Mouse (Mus musculus): ENCODE data around the gene Selenop. TPM values are rescaled to one million over a fixed set of nuclear protein-coding genes. Genes with fewer than 3 reads are reported as not detected.

Selenop gene
- polyA plus RNA-seq, 1 experiment from 2014 or later = 84.6 TPM

GRCm38 (mm10) chr15:3300361-3301100, 32.2 kb downstream of the Selenop start:
- H3K9me3 ChIP-seq (replicated peaks) = no peaks in the 10 kb centered on the region
- H3K36me3 ChIP-seq = no peaks in the 10 kb centered on the region
- no peaks in the 10 kb centered on the region for H3K4me1 ChIP-seq (replicated peaks)
- no peak overlapping the region for H3K9ac ChIP-seq
- no peaks in the 10 kb centered on the region for H3K27me3 ChIP-seq (replicated peaks)
- H3K4me2 ChIP-seq = no peak overlapping the region
- no peak overlapping the region for H3K27ac ChIP-seq (ENCODE audit: poor library complexity, severe bottlenecking)
- ATAC-seq (ENCODE audit: insufficient number of reproducible peaks, low FRiP score) = no peak
- 71% methylated on average over 4 of the region's 4 CpGs for WGBS
- H3K4me3 ChIP-seq = no peak overlapping the region

- WGBS = 81% methylated on average over 12 of the region's 12 CpGs
- Histone ChIP-seq H3K27ac (ENCODE audit: poor library complexity, severe bottlenecking) (no peak within 1 kb of the TSS), H3K4me3 (no peak within 1 kb of the TSS), H3K4me2 (no peak within 1 kb of the TSS), H3K9ac (no peak within 1 kb of the TSS), H3K4me1 (replicated peaks) (no peaks in the 10 kb centered on the region), H3K27me3 (replicated peaks) (no peaks in the 10 kb centered on the region), H3K36me3 (no peaks in the 10 kb centered on the region), H3K9me3 (replicated peaks) (no peaks in the 10 kb centered on the region)
- ATAC-seq (ENCODE audit: insufficient number of reproducible peaks, low FRiP score) = no peak
Measured at GRCm38 (mm10) chr15:3303426-3303825, 35.1 kb downstream of the Selenop start, which contains the start of gene Ccdc152. Ccdc152 (minus strand) TSS chr15:3303526.

GRCm38 (mm10) chr15:3309856-3310255, 41.5 kb downstream of the Selenop start:
- Histone ChIP-seq H3K9me3 (replicated peaks) (no peaks in the 10 kb centered on the region), H3K4me3 (no peak overlapping the region), H3K4me2 (no peak overlapping the region), H3K36me3 (no peaks in the 10 kb centered on the region), H3K27ac (ENCODE audit: poor library complexity, severe bottlenecking) (no peak overlapping the region), H3K27me3 (replicated peaks) (no peaks in the 10 kb centered on the region), H3K4me1 (replicated peaks) (0 out of 2 replicates have a peak, but pooled peaks cover 4% of the 10 kb centered on the region), H3K9ac (no peak overlapping the region)
- no peak for ATAC-seq (ENCODE audit: insufficient number of reproducible peaks, low FRiP score)
- WGBS = 84% methylated on average over 3 of the region's 3 CpGs

- no peaks in the 10 kb centered on the region for H3K27me3 ChIP-seq (replicated peaks)
- H3K4me2 ChIP-seq = no peak overlapping the region
- ATAC-seq (ENCODE audit: insufficient number of reproducible peaks, low FRiP score) = no peak
- H3K9me3 ChIP-seq (replicated peaks) = no peaks in the 10 kb centered on the region
- no peak overlapping the region for H3K4me3 ChIP-seq
- H3K9ac ChIP-seq = no peak overlapping the region
- no peaks in the 10 kb centered on the region; the same call in 1 of the 2 replicates for H3K36me3 ChIP-seq
- 0 out of 2 replicates have a peak, but pooled peaks cover 4% of the 10 kb centered on the region for H3K4me1 ChIP-seq (replicated peaks)
- H3K27ac ChIP-seq (ENCODE audit: poor library complexity, severe bottlenecking) = no peak overlapping the region
Measured at GRCm38 (mm10) chr15:3312937-3313336, 44.6 kb downstream of the Selenop start.

DNA sequence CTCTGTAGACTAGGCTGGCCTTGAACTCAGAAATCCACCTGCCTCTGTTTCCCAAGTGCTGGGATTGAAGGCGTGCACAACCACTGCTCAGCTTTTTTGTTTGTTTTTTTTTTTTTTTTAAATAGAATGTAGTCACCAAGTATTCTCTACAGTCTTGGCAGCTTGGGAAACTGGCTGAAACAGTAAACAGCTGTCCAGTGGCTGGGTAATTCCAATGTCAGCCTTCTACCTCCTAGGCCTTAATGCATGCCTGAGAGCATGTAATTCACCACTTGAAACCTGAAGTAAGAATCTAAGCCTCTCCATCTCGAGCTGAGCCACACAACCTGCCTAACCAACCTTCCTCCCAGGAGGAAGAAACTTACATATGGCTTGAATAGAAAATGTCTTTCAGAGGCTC, 48.3 kb downstream of the Selenop start:
- Histone ChIP-seq H3K27ac (ENCODE audit: poor library complexity, severe bottlenecking) (no peak overlapping the region), H3K4me3 (no peak overlapping the region), H3K4me2 (no peak overlapping the region), H3K27me3 (replicated peaks) (no peaks in the 10 kb centered on the region), H3K4me1 (replicated peaks) (0 out of 2 replicates have a peak, but pooled peaks cover 4% of the 10 kb centered on the region), H3K36me3 (peaks cover 10% of the 10 kb centered on the region), H3K9me3 (replicated peaks) (no peaks in the 10 kb centered on the region), H3K9ac (no peak overlapping the region)
- WGBS = 84% methylated on average over 2 of the region's 2 CpGs
- no peak for ATAC-seq (ENCODE audit: insufficient number of reproducible peaks, low FRiP score)

- 87% methylated on average over 9 of the region's 9 CpGs for WGBS
- no peaks in the 10 kb centered on the region for H3K9me3 ChIP-seq (replicated peaks)
- H3K27ac ChIP-seq (ENCODE audit: poor library complexity, severe bottlenecking) = no peak overlapping the region
- H3K4me3 ChIP-seq = no peak overlapping the region
- H3K27me3 ChIP-seq (replicated peaks) = no peaks in the 10 kb centered on the region
- peaks cover 10% of the 10 kb centered on the region for H3K36me3 ChIP-seq
- no peak for ATAC-seq (ENCODE audit: insufficient number of reproducible peaks, low FRiP score)
- no peaks in the 10 kb centered on the region for H3K4me1 ChIP-seq (replicated peaks)
- no peak overlapping the region for H3K4me2 ChIP-seq
- H3K9ac ChIP-seq = no peak overlapping the region
Measured at GRCm38 (mm10) chr15:3319929-3320328, 51.6 kb downstream of the Selenop start.

DNA sequence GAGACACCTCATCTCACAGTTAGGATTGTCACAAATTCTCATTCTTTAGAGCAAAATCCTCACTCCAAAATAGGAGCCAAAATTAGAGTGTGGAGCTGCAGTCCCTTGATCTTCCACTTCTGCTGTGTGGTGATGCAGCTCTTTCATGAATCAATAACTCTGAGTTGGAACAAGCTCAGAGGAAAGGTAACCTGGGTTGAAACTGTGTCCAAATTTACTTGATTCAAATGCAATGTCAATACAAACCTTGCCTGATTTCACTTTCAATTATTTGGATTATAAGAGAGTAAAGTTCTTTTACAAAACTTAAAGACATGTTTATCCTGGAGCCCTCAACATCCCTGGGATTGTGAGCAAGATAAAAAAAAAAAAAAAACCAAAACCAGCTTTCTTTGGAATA, 54.7 kb downstream of the Selenop start:
- Histone ChIP-seq H3K27ac (ENCODE audit: poor library complexity, severe bottlenecking) (no peak overlapping the region), H3K4me1 (replicated peaks) (no peaks in the 10 kb centered on the region), H3K9me3 (replicated peaks) (no peaks in the 10 kb centered on the region), H3K36me3 (peaks cover 15% of the 10 kb centered on the region), H3K4me3 (no peak overlapping the region), H3K4me2 (no peak overlapping the region), H3K9ac (no peak overlapping the region), H3K27me3 (replicated peaks) (no peaks in the 10 kb centered on the region)
- ATAC-seq (ENCODE audit: insufficient number of reproducible peaks, low FRiP score) = no peak

Other genes with a start within 250 kb of the Selenop start
- 0.14 TPM in 1 of 2 replicates, not detected in the other for gene Ccdc152, start 35.0 kb downstream of the Selenop start, polyA plus RNA-seq (2016; fragmentation: Nextera tagmentation; extraction: Ambion mirVana)

Data from heart, embryonic 12.5 days (tissue).